Mouse (Mus musculus) E14TG2a.4 (cell line): ENCODE measurements around the gene Trmt1.

Source experiments
- CTCF ChIP-seq: conservative IDR thresholded peaks from 2 replicates; pipeline ENCODE4 v1.5.1; 2014; ENCODE audit warnings: low read length
- NANOG ChIP-seq: IDR thresholded peaks from 2 replicates; pipeline ENCODE4 v1.6.1; 2014; ENCODE audit warnings: borderline replicate concordance, low read length, mixed read lengths
- POU5F1 ChIP-seq: IDR thresholded peaks from 2 replicates; pipeline ENCODE4 v1.6.1; 2014; ENCODE audit warnings: low read length, borderline replicate concordance

GRCm38 (mm10) chr8:84718476-84718875 lies 32.4 kb downstream of the Trmt1 start:
- TF ChIP-seq CTCF (no peak), POU5F1 (no peak), NANOG (no peak)
